Mouse (Mus musculus) lung, postnatal 25 days (tissue): ENCODE data around the gene Cd247.

Experiments used
- DNase-seq: peaks from one replicate; pipeline ENCODE4 v3.0.0; 2022; ENCODE audit warnings: low spot score

The Cd247 gene

GRCm38 (mm10) chr1:165909471-165909870 is 121.0 kb downstream of the Cd247 start:
- DNase-seq = no peak

- DNase-seq = no peak
Observed at GRCm38 (mm10) chr1:165913720-165914415, 125.4 kb downstream of the Cd247 start.

- no peak for DNase-seq
Observed at GRCm38 (mm10) chr1:165914416-165914801, 125.9 kb downstream of the Cd247 start.

GRCm38 (mm10) chr1:165921026-165921425 is 132.5 kb downstream of the Cd247 start:
- no peak for DNase-seq

DNA sequence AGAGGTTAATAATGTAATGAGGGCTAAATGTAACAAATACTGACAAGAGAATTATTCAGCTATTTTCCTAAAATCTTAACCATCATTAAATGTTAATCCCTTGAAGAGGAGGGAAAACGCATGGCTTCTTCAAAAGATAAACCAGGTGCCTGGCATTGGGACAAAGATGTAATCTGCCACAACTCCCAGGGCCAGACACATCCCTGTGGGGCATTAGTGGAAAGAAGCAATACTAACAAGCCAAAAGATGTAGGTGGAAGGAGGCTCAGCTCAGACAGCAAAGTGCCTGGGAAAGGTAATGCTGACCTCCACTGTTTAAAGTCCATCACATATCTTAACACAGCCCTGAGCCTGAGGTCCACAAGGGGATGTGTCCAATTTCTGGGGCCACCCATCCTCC is 134.0 kb downstream of the Cd247 start:
- DNase-seq = no peak

DNA sequence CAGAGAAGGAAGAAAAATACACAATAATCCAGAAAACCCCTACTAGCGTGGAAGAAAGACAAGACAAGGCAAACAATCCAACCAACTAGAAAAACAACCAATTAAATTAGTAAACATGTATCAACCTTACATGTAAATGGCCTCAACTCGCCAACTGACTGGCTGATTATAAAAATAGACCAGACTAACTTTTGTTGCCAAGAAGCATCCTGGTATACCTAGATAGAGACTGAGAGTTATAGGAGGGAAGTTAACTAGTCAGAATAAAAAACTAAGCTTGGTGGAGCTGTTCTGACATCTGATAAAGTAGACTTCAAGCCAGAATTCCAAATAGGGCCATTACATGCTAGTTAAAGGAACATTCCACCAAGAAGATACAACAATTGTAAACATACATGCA is 136.7 kb downstream of the Cd247 start:
- DNase-seq = no peak
